Mouse (Mus musculus): ENCODE data around the gene Olfr1315-ps1. TPM values are rescaled to one million over a fixed set of nuclear protein-coding genes. Genes with fewer than 3 reads are reported as not detected.

Olfr1315-ps1 gene
- total RNA-seq (2012; rRNA removed) (not detected in 2 replicates), polyA plus RNA-seq (2012; ENCODE audit: insufficient read depth in 1 of 2, insufficient read length in 2 of 2, low read depth in 1 of 2, low replicate concordance in 2 of 2, missing spikeins in 1 of 2) (not detected)

GRCm38 (mm10) chr2:112115340-112115739, at the start of gene Olfr1315-ps1:
TSS of gene Olfr1315-ps1 (minus strand) at chr2:112115440.
- Histone ChIP-seq H3K9ac (ENCODE audit: control insufficient read depth, low read depth, low read length, poor library complexity, severe bottlenecking) (no peak within 1 kb of the TSS), H3K79me2 (ENCODE audit: control insufficient read depth, insufficient read depth, low read length, poor library complexity) (no peaks in the 10 kb centered on the region), H3K27ac (ENCODE audit: control insufficient read depth, low read depth, low read length) (no peak within 1 kb of the TSS), H3K4me3 (ENCODE audit: control insufficient read depth in 1 of 2, insufficient read depth in 1 of 2, low read depth in 2 of 2, low read length in 2 of 2) (no peak within 1 kb of the TSS), H3K4me1 (ENCODE audit: control insufficient read depth in 1 of 2, insufficient read depth in 2 of 2, low read length in 2 of 2) (no peaks in the 10 kb centered on the region), H3K36me3 (ENCODE audit: control insufficient read depth in 1 of 2, insufficient read depth in 2 of 2, low read length in 2 of 2) (no peaks in the 10 kb centered on the region), H3K27me3 (ENCODE audit: control insufficient read depth in 1 of 2, insufficient read depth in 2 of 2, low read length in 2 of 2) (no peaks in the 10 kb centered on the region), H3K9me3 (replicated peaks; ENCODE audit: insufficient read depth, low read length) (no peaks in the 10 kb centered on the region)
- DNase-seq (ENCODE audit: low read depth, low spot score) = no peak
- TF ChIP-seq MAFK (IDR thresholded peaks at IDR 0.05; ENCODE audit: borderline replicate concordance, low read depth, low read length) (no peak), BHLHE40 (IDR thresholded peaks at IDR 0.05; ENCODE audit: borderline replicate concordance, low read depth, low read length) (no peak), E2F4 (IDR thresholded peaks at IDR 0.05; ENCODE audit: borderline replicate concordance, low read depth, low read length) (no peak)

GRCm38 (mm10) chr2:112153898-112154297, 38.7 kb upstream of the Olfr1315-ps1 start, which contains the start of gene Olfr1318:
TSS of gene Olfr1318 (plus strand) at chr2:112154198.
- Histone ChIP-seq H3K27me3 (ENCODE audit: control insufficient read depth in 1 of 2, insufficient read depth in 2 of 2, low read length in 2 of 2) (0 out of 4 replicates have a peak, but pooled peaks cover 0 to 2% of the 10 kb centered on the region in 2 experiments), H3K9ac (ENCODE audit: control insufficient read depth, low read depth, low read length, poor library complexity, severe bottlenecking) (no peak within 1 kb of the TSS), H3K36me3 (ENCODE audit: control insufficient read depth in 1 of 2, insufficient read depth in 2 of 2, low read length in 2 of 2) (no peaks in the 10 kb centered on the region), H3K9me3 (replicated peaks; ENCODE audit: insufficient read depth, low read length) (no peaks in the 10 kb centered on the region), H3K79me2 (ENCODE audit: control insufficient read depth, insufficient read depth, low read length, poor library complexity) (no peaks in the 10 kb centered on the region), H3K27ac (ENCODE audit: control insufficient read depth, low read depth, low read length) (no peak within 1 kb of the TSS), H3K4me1 (ENCODE audit: control insufficient read depth in 1 of 2, insufficient read depth in 2 of 2, low read length in 2 of 2) (no peaks in the 10 kb centered on the region), H3K4me3 (ENCODE audit: control insufficient read depth in 1 of 2, insufficient read depth in 1 of 2, low read depth in 2 of 2, low read length in 2 of 2) (no peak within 1 kb of the TSS)
- DNase-seq (ENCODE audit: low read depth, low spot score) = no peak
- TF ChIP-seq KAT2A (conservative IDR thresholded peaks at IDR 0.05; ENCODE audit: low read depth, low read length) = no peak
- no peak for TF ChIP-seq ELF1 (IDR thresholded peaks at IDR 0.05; ENCODE audit: low read depth, low read length)
- TF ChIP-seq POLR2AphosphoS5 (IDR thresholded peaks at IDR 0.05; ENCODE audit: borderline replicate concordance, low read depth, low read length) = no peak
- no peak for TF ChIP-seq MAFK (IDR thresholded peaks at IDR 0.05; ENCODE audit: borderline replicate concordance, low read depth, low read length)
- no peak for TF ChIP-seq RAD21 (IDR thresholded peaks at IDR 0.05; ENCODE audit: low read depth, low read length)
- no peak for TF ChIP-seq POLR2A (IDR thresholded peaks at IDR 0.05; ENCODE audit: control insufficient read depth in 1 of 2, insufficient read depth in 1 of 2, low read depth in 1 of 2, low read length in 2 of 2, poor library complexity in 1 of 2)
- no peak for TF ChIP-seq E2F4 (IDR thresholded peaks at IDR 0.05; ENCODE audit: borderline replicate concordance, low read depth, low read length)
- no peak for TF ChIP-seq HCFC1 (IDR thresholded peaks at IDR 0.05; ENCODE audit: low read depth, low read length)
- TF ChIP-seq SMC3 (IDR thresholded peaks at IDR 0.05; ENCODE audit: low read depth, low read length) = no peak
- TF ChIP-seq CHD1 (IDR thresholded peaks at IDR 0.05; ENCODE audit: low read depth, low read length) = no peak
- no peak for TF ChIP-seq NRF1 (IDR thresholded peaks at IDR 0.05; ENCODE audit: insufficient read depth, low read depth, low read length, poor library complexity, severe bottlenecking)
- TF ChIP-seq NELFE (IDR thresholded peaks at IDR 0.05; ENCODE audit: low read depth, low read length) = no peak
- TF ChIP-seq ZC3H11A (IDR thresholded peaks at IDR 0.05; ENCODE audit: low read depth, low read length) = no peak
- TF ChIP-seq CHD2 (IDR thresholded peaks at IDR 0.05; ENCODE audit: low read length) = no peak
